Mouse (Mus musculus) MEL (cell line): ENCODE data around the gene Kirrel3. TPM values are rescaled to one million over a fixed set of nuclear protein-coding genes. Genes with fewer than 3 reads are reported as not detected.

ENCODE experiments used
- DNase-seq: peaks from one replicate; pipeline ENCODE4 v3.0.0; 2011; ENCODE audit warnings: low read depth, low spot score
- H3K27ac ChIP-seq: 2 replicates; pipeline ENCODE4 v1.5.1; 2012; ENCODE audit warnings: low read depth, mild to moderate bottlenecking, control low read depth, low read length, moderate library complexity; ENCODE audit not compliant: control insufficient read depth
- H3K27me3 ChIP-seq, 2 experiments: fragments of 150-350 bp in 1 of 2; sonication (generic) in 1 of 2; 2 replicates each; pipeline ENCODE4 v1.6.1; 2012; ENCODE audit warnings: low read length in 2 of 2, mild to moderate bottlenecking in 2 of 2, improper control_type of control experiment in 1 of 2, moderate library complexity in 1 of 2; ENCODE audit not compliant: insufficient read depth in 2 of 2, control insufficient read depth in 1 of 2
- H3K36me3 ChIP-seq, 2 experiments: 2 replicates each; pipeline ENCODE4 v1.6.1; 2012 to 2014; ENCODE audit warnings: low read length in 2 of 2, improper control_type of control experiment in 1 of 2, inconsistent platforms in 1 of 2, mild to moderate bottlenecking in 1 of 2; ENCODE audit not compliant: insufficient read depth in 2 of 2, control insufficient read depth in 1 of 2
- H3K4me1 ChIP-seq, 2 experiments: fragments of 150-350 bp in 1 of 2; sonication (generic) in 1 of 2; 2 replicates each; pipeline ENCODE4 v1.6.1; 2012; ENCODE audit warnings: low read length in 2 of 2, improper control_type of control experiment in 1 of 2, mild to moderate bottlenecking in 1 of 2; ENCODE audit not compliant: insufficient read depth in 2 of 2, control insufficient read depth in 1 of 2
- H3K4me3 ChIP-seq, 2 experiments: fragments of 150-350 bp in 1 of 2; sonication (generic) in 1 of 2; 2 replicates each; pipeline ENCODE4 v1.5.1; 2012; ENCODE audit warnings: low read depth in 2 of 2, low read length in 2 of 2, mild to moderate bottlenecking in 2 of 2, moderate library complexity in 2 of 2, control low read depth in 1 of 2, improper control_type of control experiment in 1 of 2; ENCODE audit not compliant: control insufficient read depth in 1 of 2, insufficient read depth in 1 of 2
- H3K79me2 ChIP-seq: 2 replicates; pipeline ENCODE4 v1.6.1; 2012; ENCODE audit warnings: mild to moderate bottlenecking, low read length, moderate library complexity; ENCODE audit not compliant: control insufficient read depth, poor library complexity, insufficient read depth
- H3K9ac ChIP-seq: 2 replicates; pipeline ENCODE4 v1.6.1; 2012; ENCODE audit warnings: low read depth, mild to moderate bottlenecking, control low read depth, low read length, moderate library complexity; ENCODE audit not compliant: control insufficient read depth, poor library complexity, severe bottlenecking
- H3K9me3 ChIP-seq: fragments of 150-350 bp; sonication (generic); replicated peaks from 2 replicates; pipeline ENCODE4 v1.6.1; 2012; ENCODE audit warnings: mild to moderate bottlenecking, low read length, improper control_type of control experiment, moderate library complexity; ENCODE audit not compliant: insufficient read depth
- CHD1 ChIP-seq: IDR thresholded peaks from 2 replicates; pipeline ENCODE4 v1.6.1; 2012; ENCODE audit warnings: low read depth, mild to moderate bottlenecking, inconsistent platforms, low read length, improper control_type of control experiment
- CHD2 ChIP-seq: IDR thresholded peaks from 2 replicates; pipeline ENCODE4 v1.6.1; 2011; ENCODE audit warnings: low read length, improper control_type of control experiment
- GABPA ChIP-seq: IDR thresholded peaks from 2 replicates; pipeline ENCODE4 v1.6.1; 2012; ENCODE audit warnings: low read depth, mild to moderate bottlenecking, inconsistent platforms, low read length, improper control_type of control experiment, moderate library complexity
- JUND ChIP-seq: IDR thresholded peaks from 2 replicates; pipeline ENCODE4 v1.6.1; 2011; ENCODE audit warnings: low read depth, mild to moderate bottlenecking, improper control_type of control experiment, low read length
- KAT2A ChIP-seq: conservative IDR thresholded peaks from 2 replicates; pipeline ENCODE4 v1.6.1; 2012; ENCODE audit warnings: low read depth, low read length, improper control_type of control experiment, inconsistent platforms
- MAX ChIP-seq: IDR thresholded peaks from 2 replicates; pipeline ENCODE4 v1.6.1; 2011; ENCODE audit warnings: low read length, improper control_type of control experiment
- MAZ ChIP-seq: IDR thresholded peaks from 2 replicates; pipeline ENCODE4 v1.6.1; 2012; ENCODE audit warnings: low read depth, mild to moderate bottlenecking, inconsistent platforms, low read length, improper control_type of control experiment
- NELFE ChIP-seq: IDR thresholded peaks from 2 replicates; pipeline ENCODE4 v1.6.1; 2011; ENCODE audit warnings: low read depth, low read length, improper control_type of control experiment
- NRF1 ChIP-seq: IDR thresholded peaks from 2 replicates; pipeline ENCODE4 v1.6.1; 2014; ENCODE audit warnings: low read depth, mild to moderate bottlenecking, inconsistent platforms, low read length, improper control_type of control experiment, moderate library complexity; ENCODE audit not compliant: poor library complexity, insufficient read depth, severe bottlenecking
- RAD21 ChIP-seq: IDR thresholded peaks from 2 replicates; pipeline ENCODE4 v1.6.1; 2011; ENCODE audit warnings: mild to moderate bottlenecking, low read depth, low read length, improper control_type of control experiment
- RCOR1 ChIP-seq: IDR thresholded peaks from 2 replicates; pipeline ENCODE4 v1.6.1; 2012; ENCODE audit warnings: low read depth, mild to moderate bottlenecking, inconsistent platforms, low read length, improper control_type of control experiment
- TAL1 ChIP-seq: IDR thresholded peaks from 2 replicates; pipeline ENCODE4 v1.6.1; 2012; ENCODE audit warnings: mild to moderate bottlenecking, inconsistent platforms, low read length, moderate library complexity, mixed read lengths
- TBP ChIP-seq: IDR thresholded peaks from 2 replicates; pipeline ENCODE4 v1.8.0; 2011; ENCODE audit warnings: low read depth, low read length, improper control_type of control experiment
- TCF12 ChIP-seq: IDR thresholded peaks from 2 replicates; pipeline ENCODE4 v1.6.1; 2014; ENCODE audit warnings: low read depth, mild to moderate bottlenecking, inconsistent platforms, low read length, improper control_type of control experiment, moderate library complexity
- UBTF ChIP-seq: IDR thresholded peaks from 2 replicates; pipeline ENCODE4 v1.6.1; 2012; ENCODE audit warnings: low read depth, mild to moderate bottlenecking, inconsistent platforms, low read length, improper control_type of control experiment, moderate library complexity, borderline replicate concordance; ENCODE audit not compliant: insufficient read depth
- USF2 ChIP-seq, 2 experiments: IDR thresholded peaks; 2 replicates each; pipeline ENCODE4 v1.6.1; 2011 to 2012; ENCODE audit warnings: improper control_type of control experiment in 2 of 2, low read length in 2 of 2, borderline replicate concordance in 1 of 2, inconsistent platforms in 1 of 2, low read depth in 1 of 2, mild to moderate bottlenecking in 1 of 2; ENCODE audit not compliant: insufficient read depth in 1 of 2
- ZC3H11A ChIP-seq: IDR thresholded peaks from 2 replicates; pipeline ENCODE4 v1.6.1; 2012; ENCODE audit warnings: low read depth, mild to moderate bottlenecking, inconsistent platforms, low read length, improper control_type of control experiment
- ZKSCAN1 ChIP-seq: IDR thresholded peaks from 2 replicates; pipeline ENCODE4 v1.6.1; 2012; ENCODE audit warnings: low read depth, mild to moderate bottlenecking, inconsistent platforms, low read length, improper control_type of control experiment, moderate library complexity
- ZNF384 ChIP-seq: IDR thresholded peaks from 2 replicates; pipeline ENCODE4 v1.6.1; 2012; ENCODE audit warnings: low read depth, mild to moderate bottlenecking, inconsistent platforms, low read length, improper control_type of control experiment
- polyA plus RNA-seq, 2 experiments: library from polyadenylated mRNA; stranded (reverse) in 1 of 2; unstranded in 1 of 2; fragments of >175 nt in 1 of 2; fragments of >200 nt in 1 of 2; gene quantifications; 2 replicates each; pipeline versions ENCODE4 v1.2.1 to v1.2.4; 2012; ENCODE audit warnings: low replicate concordance in 2 of 2, low read depth in 1 of 2; ENCODE audit not compliant: insufficient read length in 2 of 2, insufficient read depth in 1 of 2, missing spikeins in 1 of 2
- total RNA-seq: library from RNA; depleted of rRNA; stranded (reverse); fragments of 300-350 nt; gene quantifications from 2 replicates; pipeline ENCODE4 v1.2.3, GENCODE M21; 2012

Gene Kirrel3
- total and polyA plus RNA-seq, 3 experiments: 0.06 TPM; not detected in 2

- no peak for DNase-seq
- no peaks in the 10 kb centered on the region for H3K79me2 ChIP-seq
- TF ChIP-seq GABPA (no peak), KAT2A (no peak), MAX (no peak), TBP (no peak), RAD21 (no peak), JUND (no peak), UBTF (no peak), MAZ (no peak), CHD2 (no peak), RCOR1 (no peak), ZKSCAN1 (no peak), ZNF384 (no peak), TCF12 (no peak), ZC3H11A (no peak), NRF1 (no peak), USF2 (IDR thresholded peaks at IDR 0.05; ENCODE audit: borderline replicate concordance in 1 of 2, insufficient read depth in 1 of 2, low read depth in 1 of 2, low read length in 2 of 2) (no peak), TAL1 (no peak), NELFE (no peak), CHD1 (no peak)
- no peak overlapping the region for H3K9ac ChIP-seq
- no peak overlapping the region for H3K27ac ChIP-seq
- H3K4me1 ChIP-seq: no peaks in the 10 kb centered on the region
- no peaks in the 10 kb centered on the region for H3K36me3 ChIP-seq
- H3K9me3 ChIP-seq: no peaks in the 10 kb centered on the region
- H3K4me3 ChIP-seq: no peak overlapping the region
- H3K27me3 ChIP-seq: no peaks in the 10 kb centered on the region
Observed at GRCm38 (mm10) chr9:34995660-34996378, 510.1 kb downstream of the Kirrel3 start.
